Mouse (Mus musculus) lung, adult 2 months (tissue): ENCODE measurements around the gene Zfp637.

ENCODE experiments used
- CTCF ChIP-seq: fragments of 200-500 bp; IDR thresholded peaks from 2 replicates; pipeline ENCODE4 v1.5.1; 2011; ENCODE audit warnings: mild to moderate bottlenecking, low read length, control low read depth; ENCODE audit not compliant: insufficient read depth
- POLR2A ChIP-seq: fragments of 200-500 bp; IDR thresholded peaks from 2 replicates; pipeline ENCODE4 v1.6.1; 2011; ENCODE audit warnings: low read depth, mild to moderate bottlenecking, control low read depth, low read length, borderline replicate concordance; ENCODE audit errors: extremely low read depth

DNA sequence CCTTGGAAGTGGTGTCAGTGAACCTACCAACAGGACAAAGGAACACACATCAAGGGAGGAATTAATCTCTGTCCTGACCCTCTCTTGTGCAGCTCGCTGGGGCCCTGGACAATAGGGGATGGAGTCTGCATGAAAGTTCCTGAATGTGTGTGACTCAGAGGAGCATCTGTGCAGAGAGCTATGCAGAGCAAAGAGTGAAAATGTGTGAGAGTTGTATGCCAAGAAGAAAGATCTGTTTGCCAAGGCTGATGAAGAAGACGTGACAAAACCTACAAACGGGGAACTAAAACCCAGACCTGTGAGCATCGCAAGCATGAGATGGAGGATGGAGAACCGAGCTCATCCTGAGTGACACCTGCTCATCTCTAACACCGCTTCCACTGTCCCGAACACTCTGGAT lies 40.2 kb upstream of the Zfp637 start:
- no peak for TF ChIP-seq CTCF
- TF ChIP-seq POLR2A, result no peak
